Mouse (Mus musculus) heart, postnatal 14 days (tissue): ENCODE measurements around the gene 2210016F16Rik. TPM values are rescaled to one million over a fixed set of nuclear protein-coding genes. Genes with fewer than 3 reads are reported as not detected.

Experiments
- microRNA-seq, 2 experiments: library from miRNA; unstranded; fragments of <30 nt; microRNA quantifications; one replicate each; pipeline ENCODE4 v1.2.0; 2021 to 2022
- total RNA-seq, 2 experiments: library from RNA; stranded (reverse); gene quantifications; 2 replicates each; pipeline ENCODE4 v1.2.3; 2021

The 2210016F16Rik gene
- total RNA-seq, 2 experiments from 2014 or later, result 12.7 to 13.7 TPM

Small RNA genes lying within 50 kb of the gene (microRNA-seq; reads per million reads assigned to microRNA genes)
- 11.0 to 79.7 reads per million in 2 experiments for gene Mir7-1

Other genes with a start within 250 kb of the 2210016F16Rik start
- 10 to 100 TPM; 18.3 to 22.4 TPM for gene Idnk, start 227.6 kb downstream of the 2210016F16Rik start, total RNA-seq
- 10 to 100 TPM; 51.4 to 53.2 TPM for gene Ubqln1, start 169.6 kb downstream of the 2210016F16Rik start, total RNA-seq
- 10 to 100 TPM; 19.7 to 20.8 TPM for gene Gkap1, start 109.5 kb downstream of the 2210016F16Rik start, total RNA-seq
- gene Kif27, start 26.1 kb downstream of the 2210016F16Rik start, total RNA-seq, result under 1 TPM; 0.10 to 0.24 TPM
- 1 to 10 TPM; 9.5 to 9.6 TPM for gene Rmi1, start 17.0 kb upstream of the 2210016F16Rik start, total RNA-seq
- 100 to 1,000 TPM; 547 to 571 TPM for gene Hnrnpk, start 18.1 kb upstream of the 2210016F16Rik start, total RNA-seq
- gene Slc28a3, start 225.7 kb upstream of the 2210016F16Rik start, total RNA-seq, result not detected